Mouse (Mus musculus) thymus, adult 18-20 months (tissue): ENCODE results near the gene Ankzf1.

Source experiments
- DNase-seq, 2 experiments: peaks; one replicate each; pipeline ENCODE4 v3.0.0; 2022; ENCODE audit warnings: mixed read lengths in 2 of 2

The Ankzf1 gene

GRCm38 (mm10) chr1:75190577-75190976 lies 1.4 kb upstream of the Ankzf1 start:
- no peak for DNase-seq

- peak in 1 of 2 experiments; percentile 38 for DNase-seq
These were observed 711 bp upstream of the Ankzf1 start for GRCm38 (mm10) chr1:75191258-75191621.

- no peak for DNase-seq
These were observed 501 bp downstream of the Ankzf1 start for GRCm38 (mm10) chr1:75192452-75192851.

GRCm38 (mm10) chr1:75201236-75201635 lies 9.3 kb downstream of the Ankzf1 start:
- no peak for DNase-seq

GRCm38 (mm10) chr1:75208967-75209678 lies 17.2 kb downstream of the Ankzf1 start:
- peak in 1 of 2 experiments; percentile 25 for DNase-seq

GRCm38 (mm10) chr1:75210136-75211087 lies 18.5 kb downstream of the Ankzf1 start, which contains the start of the genes Glb1l and Stk16:
TSS of gene Glb1l (minus strand) at chr1:75210813.
TSS of gene Stk16 (plus strand) at chr1:75210838.
- peak; percentile 88 to 94 for DNase-seq

- no peak for DNase-seq
These were observed 19.3 kb downstream of the Ankzf1 start for GRCm38 (mm10) chr1:75211141-75211708.

GRCm38 (mm10) chr1:75212542-75212941 lies 20.6 kb downstream of the Ankzf1 start:
- no peak for DNase-seq

GRCm38 (mm10) chr1:75213096-75213495 lies 21.1 kb downstream of the Ankzf1 start:
- DNase-seq, result peak in 1 of 2 experiments; percentile 20

GRCm38 (mm10) chr1:75214442-75214841 lies 22.5 kb downstream of the Ankzf1 start:
- no peak for DNase-seq

- DNase-seq, result no peak
These were observed 22.9 kb downstream of the Ankzf1 start for GRCm38 (mm10) chr1:75214886-75215285.

GRCm38 (mm10) chr1:75215785-75216184 lies 23.8 kb downstream of the Ankzf1 start:
- DNase-seq, result no peak

- no peak for DNase-seq
These were observed 25.0 kb downstream of the Ankzf1 start for GRCm38 (mm10) chr1:75216797-75217585.

GRCm38 (mm10) chr1:75217893-75218226 lies 25.9 kb downstream of the Ankzf1 start:
- DNase-seq, result no peak

GRCm38 (mm10) chr1:75218227-75219001 lies 26.5 kb downstream of the Ankzf1 start:
- DNase-seq, result peak; percentile 53 to 63

- peak; percentile 91 to 94 for DNase-seq
These were observed 27.1 kb downstream of the Ankzf1 start for GRCm38 (mm10) chr1:75219078-75219477.

- DNase-seq, result peak in 1 of 2 experiments; percentile 40
These were observed 27.6 kb downstream of the Ankzf1 start, which contains the start of gene Tuba4a for GRCm38 (mm10) chr1:75219531-75219930. TSS of gene Tuba4a (minus strand) at chr1:75219865.

- no peak for DNase-seq
These were observed 29.6 kb downstream of the Ankzf1 start for GRCm38 (mm10) chr1:75221538-75221937.

- no peak for DNase-seq
These were observed 31.0 kb downstream of the Ankzf1 start for GRCm38 (mm10) chr1:75222926-75223325.

GRCm38 (mm10) chr1:75223532-75223931 lies 31.6 kb downstream of the Ankzf1 start:
- no peak for DNase-seq

- DNase-seq, result no peak
These were observed 33.5 kb downstream of the Ankzf1 start for GRCm38 (mm10) chr1:75225473-75225872.

- DNase-seq, result no peak
These were observed 34.2 kb downstream of the Ankzf1 start for GRCm38 (mm10) chr1:75226138-75226537.
